Mouse (Mus musculus) cortical plate, adult 2 months (tissue): ENCODE results near the gene Tas1r1. TPM values are rescaled to one million over a fixed set of nuclear protein-coding genes. Genes with fewer than 3 reads are reported as not detected.

ENCODE experiments used
- H3K27ac ChIP-seq: fragments of 200-500 bp; 2 replicates; pipeline ENCODE4 v1.5.1; 2012; ENCODE audit warnings: low read length, control low read depth, inconsistent platforms; ENCODE audit not compliant: insufficient read depth
- H3K4me1 ChIP-seq: fragments of 200-500 bp; 2 replicates; pipeline ENCODE4 v1.6.1; 2011; ENCODE audit warnings: low read length; ENCODE audit not compliant: control insufficient read depth, insufficient read depth
- H3K4me3 ChIP-seq: fragments of 200-500 bp; 2 replicates; pipeline ENCODE4 v1.5.1; 2011; ENCODE audit warnings: mild to moderate bottlenecking, low read length, control low read depth; ENCODE audit not compliant: insufficient read depth
- CTCF ChIP-seq: fragments of 200-500 bp; IDR thresholded peaks from 2 replicates; pipeline ENCODE4 v1.5.1; 2011; ENCODE audit warnings: mild to moderate bottlenecking, control low read depth, low read length; ENCODE audit not compliant: insufficient read depth; ENCODE audit errors: extremely low read depth
- POLR2A ChIP-seq: fragments of 200-500 bp; IDR thresholded peaks from 2 replicates; pipeline ENCODE4 v1.6.1; 2011; ENCODE audit warnings: mild to moderate bottlenecking, low read length, control low read depth; ENCODE audit not compliant: insufficient read depth; ENCODE audit errors: extremely low read depth
- polyA plus RNA-seq: library from polyadenylated mRNA; depleted of rRNA; stranded (reverse); fragments of >200 nt; gene quantifications from 2 replicates; pipeline ENCODE4 v1.2.3, GENCODE M21; 2012

The Tas1r1 gene
- polyA plus RNA-seq, 1 experiment: 0.23 TPM

- Histone ChIP-seq H3K27ac (no peak overlapping the region), H3K4me1 (peaks cover 6% of the 10 kb centered on the region; the same call in 1 of the 2 replicates), H3K4me3 (peak overlapping the region; percentile 47; the same call in 1 of the 2 replicates)
- TF ChIP-seq CTCF: no peak
- TF ChIP-seq POLR2A: no peak
These were observed 9.3 kb downstream of the Tas1r1 start for GRCm38 (mm10) chr4:152029087-152029486.

GRCm38 (mm10) chr4:152028456-152028855 is 9.9 kb downstream of the Tas1r1 start:
- Histone ChIP-seq H3K27ac (no peak overlapping the region), H3K4me1 (peaks cover 6% of the 10 kb centered on the region; the same call in 1 of the 2 replicates), H3K4me3 (peak overlapping the region; percentile 47)
- TF ChIP-seq POLR2A: no peak
- TF ChIP-seq CTCF: no peak

GRCm38 (mm10) chr4:152027524-152027923 is 10.8 kb downstream of the Tas1r1 start, which contains the start of gene Zbtb48:
Gene Zbtb48, minus strand, starts transcription at chr4:152027671.
- H3K4me1 ChIP-seq: peaks cover 9% of the 10 kb centered on the region
- TF ChIP-seq POLR2A (peak; percentile 95), CTCF (no peak)

GRCm38 (mm10) chr4:152026751-152027508 is 11.4 kb downstream of the Tas1r1 start:
- Histone ChIP-seq H3K4me1 (peaks cover 9% of the 10 kb centered on the region), H3K27ac (no peak overlapping the region), H3K4me3 (peak overlapping the region; percentile 47)
- no peak for TF ChIP-seq POLR2A
- TF ChIP-seq CTCF: no peak

More at GRCm38 (mm10) chr4:152027524-152027923, 10.8 kb downstream of the Tas1r1 start, which contains the start of gene Zbtb48:
- H3K4me3 ChIP-seq: peak within 1 kb of the TSS; percentile 47
- H3K27ac ChIP-seq: no peak within 1 kb of the TSS

- Histone ChIP-seq H3K27ac (no peak overlapping the region), H3K4me1 (peaks cover 9% of the 10 kb centered on the region), H3K4me3 (no peak overlapping the region)
- TF ChIP-seq CTCF: no peak
- no peak for TF ChIP-seq POLR2A
These were observed 13.8 kb downstream of the Tas1r1 start for GRCm38 (mm10) chr4:152024525-152024924.

GRCm38 (mm10) chr4:152022506-152022905 is 15.9 kb downstream of the Tas1r1 start:
- H3K27ac ChIP-seq: no peak overlapping the region
- H3K4me1 ChIP-seq: peaks cover 9% of the 10 kb centered on the region
- no peak for TF ChIP-seq POLR2A
- TF ChIP-seq CTCF: no peak
- H3K4me3 ChIP-seq: no peak overlapping the region

GRCm38 (mm10) chr4:152021568-152022097 is 16.7 kb downstream of the Tas1r1 start:
- Histone ChIP-seq H3K4me1 (peaks cover 8% of the 10 kb centered on the region), H3K27ac (no peak overlapping the region), H3K4me3 (no peak overlapping the region)
- TF ChIP-seq POLR2A (no peak), CTCF (no peak)

- no peak overlapping the region for H3K27ac ChIP-seq
- H3K4me1 ChIP-seq: peaks cover 6% of the 10 kb centered on the region
- H3K4me3 ChIP-seq: no peak overlapping the region
- TF ChIP-seq CTCF (no peak), POLR2A (no peak)
These were observed 18.3 kb downstream of the Tas1r1 start for GRCm38 (mm10) chr4:152020024-152020423.

- no peak overlapping the region for H3K27ac ChIP-seq
- TF ChIP-seq POLR2A (no peak), CTCF (no peak)
- H3K4me1 ChIP-seq: peaks cover 3% of the 10 kb centered on the region; the same call in 1 of the 2 replicates
- H3K4me3 ChIP-seq: no peak overlapping the region
These were observed 19.3 kb downstream of the Tas1r1 start for GRCm38 (mm10) chr4:152019073-152019472.

GRCm38 (mm10) chr4:152013036-152013813 is 25.1 kb downstream of the Tas1r1 start:
- TF ChIP-seq POLR2A: no peak
- H3K27ac ChIP-seq: no peak overlapping the region
- H3K4me1 ChIP-seq: peaks cover 1% of the 10 kb centered on the region; the same call in 1 of the 2 replicates
- no peak overlapping the region for H3K4me3 ChIP-seq
